Mouse (Mus musculus): ENCODE data around the gene Klhdc3. TPM values are rescaled to one million over a fixed set of nuclear protein-coding genes. Genes with fewer than 3 reads are reported as not detected.

The Klhdc3 gene
- total RNA-seq, 2 experiments from 2014 or later = 200 to 204 TPM

DNA sequence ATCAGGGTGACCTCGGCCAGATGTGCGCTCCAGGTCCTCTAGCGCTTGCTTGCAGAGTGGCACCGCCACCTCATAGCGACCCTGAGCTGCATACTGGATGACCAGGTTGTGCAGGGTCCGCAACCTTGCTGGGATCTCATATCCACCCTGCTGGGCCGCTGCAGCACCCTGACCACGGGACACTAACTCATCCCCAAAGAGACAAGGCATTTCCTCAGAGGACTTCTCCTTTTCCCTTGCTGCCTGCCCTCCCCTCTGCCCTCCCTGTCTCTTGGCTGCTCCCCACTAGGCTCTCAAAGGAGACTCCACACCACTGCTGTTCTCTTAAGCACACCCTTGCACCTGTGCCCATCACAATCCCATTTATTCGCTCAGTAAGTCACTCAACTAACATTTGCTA lies 40.8 kb downstream of the Klhdc3 start:
- intact Hi-C loops (cut with DNase I) = loop anchor here (5.0 kb wide), 1 partner anchor 113 kb away; no protein-coding TSS in a partner anchor
- DNase-seq (ENCODE audit: low spot score in 2 of 2) = no peak

DNA sequence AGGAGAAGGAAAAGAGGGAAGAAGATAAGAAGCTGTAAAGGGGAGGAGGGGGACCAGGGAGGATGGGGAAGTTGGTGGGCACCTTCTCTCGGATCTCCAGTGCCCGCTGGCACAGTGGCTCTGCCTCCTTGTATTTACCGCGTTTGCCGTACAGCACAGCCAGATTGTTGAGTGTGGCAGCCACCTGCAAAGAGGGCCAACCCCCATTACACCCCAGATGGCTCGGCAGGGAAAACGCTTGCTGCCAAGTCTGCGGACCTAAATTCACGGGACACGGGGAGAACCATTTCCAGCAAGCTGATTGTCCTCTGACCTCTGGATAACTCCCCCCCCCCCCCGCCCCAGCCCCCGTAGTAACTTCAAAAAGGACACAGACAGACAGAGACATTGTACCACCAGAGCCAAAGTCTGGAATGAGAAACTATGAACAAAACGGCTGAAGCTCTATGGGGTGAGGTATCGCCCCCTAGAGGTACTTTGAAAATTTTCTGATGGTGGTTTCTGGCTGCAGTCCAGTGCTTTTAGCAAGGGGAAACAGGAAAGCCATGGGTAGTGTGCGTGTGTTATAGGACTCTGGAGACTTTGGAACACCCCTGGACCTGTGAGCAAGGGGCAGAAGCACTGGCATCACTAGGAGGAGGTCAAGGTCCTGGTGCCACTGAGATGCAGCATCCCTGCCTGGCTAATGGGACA lies 43.7 kb downstream of the Klhdc3 start:
- peak; percentile 79 to 89 for DNase-seq (ENCODE audit: low spot score in 2 of 2)
- intact Hi-C loops (cut with DNase I) = loop anchor here (5.0 kb wide), 1 partner anchor 110 kb away; no protein-coding TSS in a partner anchor

DNA sequence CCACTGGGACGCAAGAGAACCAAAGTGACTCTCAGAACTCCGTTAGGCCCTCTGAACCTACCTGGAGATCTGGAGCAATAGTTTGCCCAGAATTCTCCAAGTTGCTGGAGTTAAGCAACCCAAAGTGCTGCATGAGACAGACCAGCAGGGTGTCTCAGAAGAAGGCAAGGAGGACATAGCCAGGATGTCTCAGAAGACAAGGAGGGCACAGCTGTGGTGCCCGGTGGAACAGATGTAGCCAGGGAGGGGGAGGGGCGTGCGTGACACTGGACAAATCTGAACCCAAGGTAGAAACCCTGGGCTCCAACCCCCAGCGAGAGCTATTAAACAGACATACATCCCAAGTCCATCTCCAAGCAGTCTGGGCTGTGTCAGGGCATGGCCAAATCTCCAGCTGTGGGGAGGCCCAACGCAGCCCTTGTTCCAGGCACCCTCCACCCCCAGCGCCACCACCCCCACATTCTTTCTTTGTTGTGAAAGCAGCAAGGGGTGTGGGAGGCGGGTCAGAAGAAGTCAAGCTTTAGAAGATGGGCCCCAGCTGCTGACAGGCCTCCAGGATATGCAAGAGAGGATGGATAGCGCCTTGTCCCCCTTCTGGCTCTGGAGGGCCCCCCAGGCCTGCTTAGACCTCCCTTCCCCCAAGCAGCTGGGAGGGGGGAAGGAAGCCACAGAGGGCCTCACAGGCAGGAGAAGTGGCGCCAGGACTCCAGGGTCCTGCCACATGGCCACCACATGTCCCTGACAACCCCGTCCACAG lies 50.9 kb downstream of the Klhdc3 start:
- intact Hi-C loops (cut with DNase I) = loop anchor here (5.0 kb wide), 2 partner anchors 38 to 73 kb away; partner anchors contain the start of gene Srf
- DNase-seq (ENCODE audit: low spot score in 2 of 2) = no peak

DNA sequence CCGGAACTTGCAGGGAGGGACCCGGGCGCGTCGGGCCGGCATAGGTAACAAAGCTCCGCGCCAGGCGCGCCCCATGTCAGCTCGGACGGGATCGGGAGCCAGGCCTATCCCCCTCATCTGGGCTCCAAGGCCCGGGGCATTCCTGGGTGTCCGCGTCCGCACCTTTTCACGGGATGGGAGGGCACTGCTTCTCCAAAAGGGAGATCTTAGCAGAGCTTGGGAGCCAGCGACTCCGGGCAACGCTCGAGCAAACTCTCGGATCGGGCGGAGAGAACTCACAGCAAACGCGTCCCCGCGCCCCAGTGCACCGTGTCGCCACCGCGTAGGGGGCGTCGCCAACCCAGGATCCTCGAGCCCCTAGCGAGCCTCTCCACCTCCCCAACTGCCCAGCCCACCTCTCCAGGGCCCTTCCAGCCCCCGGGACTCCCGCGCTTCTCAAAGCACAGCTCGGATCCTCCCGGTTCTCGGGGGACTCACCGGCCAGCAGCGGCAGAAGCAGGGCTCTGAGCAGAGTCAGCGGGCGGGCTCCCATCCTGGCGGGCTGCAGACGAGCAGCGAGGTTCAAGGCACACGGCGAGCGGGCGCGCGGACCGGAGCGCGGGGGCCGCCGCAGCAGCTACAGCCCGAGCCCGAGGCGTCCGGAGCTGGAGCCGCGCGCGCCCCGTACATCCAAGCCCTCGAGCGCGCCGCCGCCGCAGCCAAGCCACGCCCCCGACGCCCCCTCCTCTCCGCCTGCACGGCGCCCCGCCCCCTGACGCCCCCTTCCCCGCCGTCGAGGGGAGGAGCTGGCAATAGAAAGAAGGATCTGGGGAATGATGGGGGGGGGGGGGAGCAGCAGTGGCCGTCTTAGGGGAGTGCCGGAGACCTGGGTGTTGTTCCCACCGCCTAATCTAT lies 51.7 kb downstream of the Klhdc3 start, which contains the start of gene Ptk7:
TSS of gene Ptk7 (minus strand) at position 714 of the 894 bp plus-strand sequence.
- DNase-seq (ENCODE audit: low spot score in 2 of 2) = peak; percentile 63 to 82
- intact Hi-C loops (cut with DNase I) = loop anchor here (5.0 kb wide), 2 partner anchors 37 to 72 kb away; partner anchors contain the start of gene Srf

DNA sequence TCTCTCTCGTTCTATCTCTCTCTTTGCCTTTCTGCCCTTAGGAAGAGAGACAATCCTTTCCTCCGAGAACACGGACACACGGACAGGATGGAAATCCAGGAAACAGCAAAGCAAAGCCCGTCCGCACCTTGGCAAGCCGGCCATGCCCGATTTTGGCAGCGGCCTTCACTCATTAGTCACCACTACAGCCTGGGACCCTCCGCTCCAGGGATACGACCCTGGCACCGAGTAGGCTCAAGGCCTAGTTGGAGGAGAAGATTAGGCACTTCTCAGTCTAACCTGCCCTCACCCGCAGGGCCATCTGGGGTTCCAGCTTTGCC lies 52.3 kb downstream of the Klhdc3 start:
- intact Hi-C loops (cut with DNase I) = loop anchor here (5.0 kb wide), 2 partner anchors 36 to 71 kb away; partner anchors contain the start of gene Srf
- DNase-seq (ENCODE audit: low spot score in 2 of 2) = no peak

DNA sequence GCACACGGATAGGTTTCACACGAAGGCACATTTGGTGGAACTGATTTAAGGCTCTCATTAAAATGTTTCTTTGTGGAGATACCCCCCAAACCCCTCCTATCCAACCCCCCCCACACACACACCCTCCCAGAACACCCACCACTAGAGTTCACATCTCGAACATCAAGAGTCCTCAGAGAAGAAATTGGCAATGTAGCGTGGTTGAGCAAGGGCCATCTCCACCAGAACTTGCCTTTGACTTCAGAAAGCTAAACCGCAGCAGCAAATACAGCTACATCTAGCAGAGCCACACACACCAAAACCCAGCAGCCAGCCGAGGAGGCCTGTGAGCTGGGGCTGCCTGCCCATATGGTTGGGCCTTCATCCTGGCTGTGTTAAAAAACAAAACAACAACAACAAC lies 53.3 kb downstream of the Klhdc3 start:
- no peak for DNase-seq (ENCODE audit: low spot score in 2 of 2)
- intact Hi-C loops (cut with DNase I) = loop anchor here (5.0 kb wide), 2 partner anchors 35 to 70 kb away; partner anchors contain the start of gene Srf

DNA sequence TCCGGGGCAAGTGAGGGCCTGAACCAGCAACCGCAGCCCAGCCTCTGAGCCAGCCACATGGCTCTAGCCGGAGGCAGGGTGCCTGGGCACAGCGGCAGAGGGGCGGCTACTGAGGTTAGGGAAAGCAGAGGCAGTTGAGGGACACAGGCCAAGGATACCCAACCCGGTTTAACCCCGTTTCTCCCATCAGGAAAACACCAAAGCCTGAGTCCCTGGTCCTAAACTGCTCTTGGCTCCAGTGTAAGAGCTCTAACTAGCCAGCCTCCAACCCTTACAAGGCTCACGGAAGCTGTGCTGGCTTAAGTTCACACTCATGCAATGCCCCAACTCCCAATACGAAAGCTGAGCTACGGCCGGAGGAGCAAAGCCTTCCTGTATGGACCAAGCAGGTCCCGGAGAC lies 56.1 kb downstream of the Klhdc3 start:
- intact Hi-C loops (cut with DNase I) = no loop called here
- DNase-seq (ENCODE audit: low spot score in 2 of 2) = no peak

Other genes starting within 250 kb of the Klhdc3 start
- gene Slc22a7, start 242.5 kb downstream of the Klhdc3 start, total RNA-seq (2021) = under 1 TPM; 0.53 to 0.89 TPM
- 100 to 1,000 TPM; 135 to 142 TPM for gene Ttbk1, start 193.2 kb downstream of the Klhdc3 start, total RNA-seq (2021)
- 1 to 10 TPM; 5.2 to 5.3 TPM for gene Dnph1, start 184.2 kb downstream of the Klhdc3 start, total RNA-seq (2021)
- gene Cul9, start 134.5 kb downstream of the Klhdc3 start, total RNA-seq (2021) = 10 to 100 TPM; 49.3 to 50.8 TPM
- gene Srf, start 124.7 kb downstream of the Klhdc3 start, total RNA-seq (2021) = 10 to 100 TPM; 52.0 to 65.9 TPM
- 10 to 100 TPM; 13.8 to 13.9 TPM for gene Ptk7, start 51.4 kb downstream of the Klhdc3 start, total RNA-seq (2021)
- gene Klc4, start 34.9 kb downstream of the Klhdc3 start, total RNA-seq (2021) = 10 to 100 TPM; 15.8 to 16.5 TPM
- 10 to 100 TPM; 45.6 to 54.2 TPM for gene Mrpl2, start 34.7 kb downstream of the Klhdc3 start, total RNA-seq (2021)
- gene Cul7, start 30.6 kb downstream of the Klhdc3 start, total RNA-seq (2021) = 10 to 100 TPM; 30.2 to 33.4 TPM
- gene Rrp36, start 6.6 kb downstream of the Klhdc3 start, total RNA-seq (2021) = 10 to 100 TPM; 14.1 to 15.7 TPM
- gene Mea1, start 2.1 kb downstream of the Klhdc3 start, total RNA-seq (2021) = 100 to 1,000 TPM; 105 to 120 TPM
- 10 to 100 TPM; 85.4 to 90.8 TPM for gene Ppp2r5d, start 24.2 kb upstream of the Klhdc3 start, total RNA-seq (2021)
- 10 to 100 TPM; 37.6 to 38.1 TPM for gene Pex6, start 30.5 kb upstream of the Klhdc3 start, total RNA-seq (2021)
- under 1 TPM; 0.57 TPM for gene Gnmt, start 48.3 kb upstream of the Klhdc3 start, total RNA-seq (2021)
- 10 to 100 TPM; 53.4 to 54.5 TPM for gene Cnpy3, start 71.3 kb upstream of the Klhdc3 start, total RNA-seq (2021)
- gene Ptcra, start 82.8 kb upstream of the Klhdc3 start, total RNA-seq (2021) = not detected
- gene 2310039H08Rik, start 91.7 kb upstream of the Klhdc3 start, total RNA-seq (2021) = 1 to 10 TPM; 9.5 to 9.6 TPM
- 10 to 100 TPM; 49.1 to 49.6 TPM for gene Rpl7l1, start 101.8 kb upstream of the Klhdc3 start, total RNA-seq (2021)
- 10 to 100 TPM; 39.9 to 42.7 TPM for gene Bicral, start 177.6 kb upstream of the Klhdc3 start, total RNA-seq (2021)
- 10 to 100 TPM; 33.1 to 39.8 TPM for gene Tbcc, start 209.8 kb upstream of the Klhdc3 start, total RNA-seq (2021)
- gene Prph2, start 229.5 kb upstream of the Klhdc3 start, total RNA-seq (2021) = not detected